Comparison of ENCODE assay signal across 17 mouse cellular contexts in the genomic region with DNA sequence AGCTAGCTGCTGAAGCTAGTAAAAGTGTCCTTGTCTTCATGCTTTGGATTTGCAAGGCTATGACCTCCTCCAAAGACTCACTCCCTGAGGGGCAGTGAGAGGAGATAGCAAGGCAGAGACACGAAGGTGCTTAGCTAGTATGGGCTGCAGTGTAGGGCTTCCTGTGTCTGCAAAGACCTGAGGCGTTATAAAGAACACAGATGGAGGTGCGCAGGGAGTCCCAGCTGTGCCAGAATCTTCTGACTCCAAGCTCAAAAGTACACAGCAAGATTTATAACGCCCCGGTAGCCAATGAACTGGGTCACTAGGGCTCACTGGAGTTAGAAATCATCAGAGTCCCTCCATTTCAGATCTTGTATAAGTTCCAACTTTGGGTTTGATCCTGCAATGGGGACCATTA.
"Had no signal": no experiment of that assay in that cellular context is flagged by ENCODE, and none has a peak within 500 bp of the region (broad histone marks: within the 10 kb centered on the region; RNA-seq: fewer than 3 reads in every experiment).

No protein-coding gene starts in this region.

- DNase-seq: gastrocnemius, adult 2 months; gastrocnemius, postnatal 10 days; gastrocnemius, postnatal 25 days; heart, adult 2 months; heart, postnatal 14 days; heart, postnatal 4 days; kidney, adult 18-20 months; kidney, adult 8-10 months; kidney, postnatal 10 days; kidney, postnatal 25 days; kidney, postnatal 4 days; liver; liver, embryonic 13.5 days had no signal

- ATAC-seq: hindbrain, embryonic 16.5 days; inflammation-experienced regulatory T-cells, adult 6 months; intestine, embryonic 15.5 days; intestine, postnatal 0 days had no signal
